Mouse (Mus musculus) left cerebral cortex, adult 2 months (tissue): ENCODE data around the gene Chn2. TPM values are rescaled to one million over a fixed set of nuclear protein-coding genes. Genes with fewer than 3 reads are reported as not detected.

Experiments
- DNase-seq, 2 experiments: peaks; one replicate each; pipeline ENCODE4 v3.0.0; 2021 to 2022; ENCODE audit warnings: low spot score in 2 of 2, mixed read lengths in 1 of 2; ENCODE audit errors: extremely low spot score in 1 of 2
- H3K27ac ChIP-seq: fragments of 200-600 bp; 2 replicates; pipeline ENCODE4 v1.8.1; 2022
- H3K4me3 ChIP-seq: fragments of 200-600 bp; 2 replicates; pipeline ENCODE4 v1.8.1; 2022
- CTCF ChIP-seq: fragments of 200-600 bp; IDR thresholded peaks from 2 replicates; pipeline ENCODE4 v1.8.1; 2022; ENCODE audit warnings: antibody characterized with exemption, mild to moderate bottlenecking, moderate library complexity
- intact Hi-C: fragments of 180-260 bp; cut with DNase I; formaldehyde crosslinking; loops from one replicate; pipeline ENCODE4 v1.15.1; 2025
- total RNA-seq, 2 experiments: library from RNA; stranded (reverse); gene quantifications; 2 replicates each; pipeline ENCODE4 v1.2.3; 2021

Gene Chn2
- total RNA-seq, 2 experiments from 2014 or later = 38.9 to 42.0 TPM

DNA sequence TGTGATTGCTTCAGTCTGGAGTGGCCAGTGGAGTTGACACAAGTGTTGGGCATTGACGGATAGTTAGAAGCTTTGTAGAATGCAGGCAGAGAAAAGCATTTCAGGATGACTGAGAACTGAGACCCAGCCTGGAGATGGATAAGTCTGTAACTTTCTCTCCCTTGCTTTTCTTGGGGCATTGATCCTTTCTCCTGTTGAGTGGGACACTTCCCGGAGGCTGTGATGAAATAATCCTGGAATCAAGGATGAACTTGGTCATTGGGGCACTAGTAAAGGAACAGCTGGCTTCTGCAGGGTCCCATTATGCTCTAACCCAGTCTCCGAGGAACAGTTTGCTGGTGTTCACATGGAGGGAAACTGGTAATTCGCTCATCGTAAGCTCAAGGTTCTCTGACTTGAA, 4.2 kb downstream of the Chn2 start:
- H3K27ac ChIP-seq = no peak overlapping the region
- no peak for TF ChIP-seq CTCF
- H3K4me3 ChIP-seq = no peak overlapping the region
- DNase-seq = no peak
- intact Hi-C loops = loop anchor here (5.0 kb wide), 1 partner anchor 74 kb away; no protein-coding TSS in a partner anchor

DNA sequence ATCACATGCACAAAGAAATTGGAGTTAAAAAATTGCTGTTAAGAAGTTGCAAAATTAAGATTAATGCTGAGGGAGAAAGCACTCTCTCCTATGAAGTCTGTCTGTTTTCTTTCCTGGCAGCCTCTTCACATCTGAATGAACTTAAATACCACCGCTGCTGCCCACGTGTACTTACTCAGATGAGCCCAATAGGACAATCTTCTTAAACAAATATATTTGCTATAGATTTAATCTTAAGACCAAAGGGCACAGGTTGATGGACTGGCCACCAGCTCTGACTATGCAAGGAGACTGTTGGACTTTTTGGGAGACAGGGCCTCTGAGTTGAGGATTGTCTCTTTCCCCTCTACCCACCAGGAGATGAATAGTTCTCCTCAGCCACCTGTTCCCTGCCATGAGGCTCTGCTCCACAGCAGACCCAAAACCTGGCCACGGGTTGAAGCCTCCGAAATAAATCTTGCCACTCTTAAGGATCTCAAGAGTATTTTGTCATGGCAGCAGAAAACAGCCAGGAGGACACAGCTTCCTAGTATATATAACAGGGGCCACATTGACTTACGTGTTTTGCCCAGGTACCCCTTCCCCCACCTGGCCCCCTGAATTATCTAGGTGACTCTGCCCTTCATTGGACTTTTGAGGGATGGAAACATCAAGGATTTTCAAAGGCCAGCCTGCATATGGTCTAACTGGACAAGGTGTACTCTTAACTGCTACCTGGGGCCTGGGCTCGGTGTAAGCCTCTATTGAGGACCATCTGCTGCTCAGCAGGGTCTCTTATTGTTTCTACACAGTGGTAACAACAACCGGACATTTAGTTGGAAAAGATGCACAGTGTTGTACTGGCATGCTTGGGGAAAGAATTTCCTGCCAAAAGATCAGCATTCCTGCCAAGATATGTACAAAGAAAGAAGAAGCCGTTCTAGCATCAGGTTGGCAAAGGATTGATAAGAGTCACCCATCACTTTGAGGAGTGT, 6.7 kb downstream of the Chn2 start:
- Histone ChIP-seq H3K27ac (no peak overlapping the region), H3K4me3 (no peak overlapping the region)
- TF ChIP-seq CTCF = no peak
- intact Hi-C loops = no loop called here
- no peak for DNase-seq

DNA sequence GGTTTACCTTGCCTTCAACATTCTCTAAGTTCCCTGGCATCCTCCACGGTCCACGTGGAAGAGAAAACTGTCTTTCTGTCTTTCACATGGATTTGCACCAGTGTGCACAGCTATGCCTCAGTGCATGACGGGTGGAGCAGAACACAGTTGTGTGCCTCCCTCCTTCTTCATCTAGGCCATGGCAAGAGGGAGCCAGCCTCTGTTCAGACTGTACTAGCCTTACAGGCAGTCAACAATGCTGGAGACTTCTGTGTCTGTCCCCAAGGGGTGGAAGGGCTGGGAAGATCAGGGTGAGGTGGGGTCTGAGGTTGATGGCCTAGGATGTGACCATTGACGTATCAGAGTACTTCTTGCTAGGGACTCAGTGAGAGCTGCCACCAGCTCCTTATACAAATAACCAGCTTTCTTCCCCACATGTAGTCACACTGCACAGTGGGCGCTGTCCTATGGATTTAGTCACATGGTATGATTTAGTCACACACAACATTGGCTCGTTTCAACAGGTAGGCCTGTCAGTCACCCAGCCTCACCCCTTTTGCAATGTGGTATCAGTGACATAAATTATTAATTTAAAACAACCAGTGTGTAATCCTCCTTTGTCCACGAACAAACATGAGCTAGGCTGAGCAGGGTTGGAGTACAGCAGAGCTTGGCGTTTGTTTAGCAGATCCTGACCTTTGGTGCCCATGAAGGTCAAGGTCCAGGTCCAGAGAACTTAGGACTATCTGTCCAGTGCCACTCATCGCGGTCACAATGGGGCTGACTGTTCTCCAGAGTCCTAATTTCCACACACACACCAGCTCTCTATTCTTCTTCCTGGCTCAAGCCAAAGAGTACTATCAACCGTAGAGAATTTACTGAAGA, 7.8 kb downstream of the Chn2 start:
- DNase-seq = no peak
- H3K27ac ChIP-seq = no peak overlapping the region
- no peak for TF ChIP-seq CTCF
- H3K4me3 ChIP-seq = no peak overlapping the region
- intact Hi-C loops = no loop called here

GRCm38 (mm10) chr6:54048768-54049167, 9.4 kb downstream of the Chn2 start:
- Histone ChIP-seq H3K4me3 (no peak overlapping the region), H3K27ac (no peak overlapping the region)
- intact Hi-C loops = no loop called here
- no peak for DNase-seq
- no peak for TF ChIP-seq CTCF

DNA sequence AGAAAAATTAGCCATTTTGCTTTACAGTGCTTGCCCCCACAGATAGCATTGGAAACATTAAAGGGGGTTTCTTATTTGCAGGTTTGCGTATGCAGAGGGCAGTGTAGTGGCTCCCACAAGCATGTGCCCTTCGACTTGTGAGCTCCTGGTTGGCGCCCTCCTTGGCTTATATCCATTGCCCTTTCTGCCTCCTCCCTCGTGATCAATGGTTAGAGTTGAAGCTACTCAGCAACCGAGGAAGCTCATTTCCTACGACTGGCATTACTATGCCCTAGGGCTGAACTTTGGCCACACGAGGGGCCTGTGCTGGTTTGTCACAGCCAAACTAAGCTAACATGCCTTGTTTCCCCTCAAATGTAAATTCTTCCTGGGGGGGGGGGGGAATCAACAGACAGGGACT, 11.8 kb downstream of the Chn2 start:
- no peak overlapping the region for H3K27ac ChIP-seq
- no peak for DNase-seq
- intact Hi-C loops = no loop called here
- no peak overlapping the region for H3K4me3 ChIP-seq
- no peak for TF ChIP-seq CTCF

GRCm38 (mm10) chr6:54052124-54052523, 12.8 kb downstream of the Chn2 start:
- no peak overlapping the region for H3K27ac ChIP-seq
- no peak for TF ChIP-seq CTCF
- no peak overlapping the region for H3K4me3 ChIP-seq
- intact Hi-C loops = no loop called here
- no peak for DNase-seq

DNA sequence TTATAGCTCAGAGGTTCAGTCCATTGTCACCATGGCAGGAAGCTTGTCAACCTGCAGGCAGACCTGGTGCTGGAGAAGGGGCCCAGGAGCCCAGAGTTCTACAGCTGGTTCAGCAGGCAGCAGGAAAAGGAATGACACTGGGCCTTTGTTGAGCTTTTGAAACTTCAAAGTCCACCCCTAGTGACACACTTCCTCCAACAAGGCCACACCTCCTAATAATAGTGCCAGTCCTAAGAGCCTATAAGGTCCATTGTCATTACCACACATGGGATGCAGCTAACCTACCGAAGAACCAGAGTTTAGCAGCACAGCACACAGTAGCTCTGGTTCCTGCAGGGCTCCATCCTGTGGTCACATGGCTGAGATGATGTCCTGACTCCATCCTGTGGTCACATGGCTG, 13.3 kb downstream of the Chn2 start:
- intact Hi-C loops = no loop called here
- no peak for TF ChIP-seq CTCF
- Histone ChIP-seq H3K4me3 (no peak overlapping the region), H3K27ac (no peak overlapping the region)
- no peak for DNase-seq

DNA sequence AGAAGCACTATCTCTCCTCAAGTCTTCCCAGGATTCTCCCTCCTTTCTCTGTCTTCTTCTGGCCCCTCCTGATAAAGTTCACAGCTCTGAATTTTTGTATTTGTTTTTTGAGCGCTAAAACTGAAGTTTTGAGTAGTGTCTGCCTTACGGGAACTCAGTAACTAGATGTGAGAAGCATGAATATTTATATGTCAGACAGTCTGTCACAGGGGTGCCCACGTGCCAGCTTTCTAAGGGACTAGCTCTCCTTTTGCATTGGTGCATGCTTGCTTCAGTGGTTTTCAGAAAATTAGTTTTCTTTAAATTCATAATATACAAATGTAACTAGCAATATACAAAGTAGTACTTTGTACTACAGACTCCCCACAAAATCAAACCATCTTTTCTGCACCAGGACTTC, 14.0 kb downstream of the Chn2 start:
- Histone ChIP-seq H3K4me3 (no peak overlapping the region), H3K27ac (no peak overlapping the region)
- no peak for TF ChIP-seq CTCF
- DNase-seq = no peak
- intact Hi-C loops = no loop called here

DNA sequence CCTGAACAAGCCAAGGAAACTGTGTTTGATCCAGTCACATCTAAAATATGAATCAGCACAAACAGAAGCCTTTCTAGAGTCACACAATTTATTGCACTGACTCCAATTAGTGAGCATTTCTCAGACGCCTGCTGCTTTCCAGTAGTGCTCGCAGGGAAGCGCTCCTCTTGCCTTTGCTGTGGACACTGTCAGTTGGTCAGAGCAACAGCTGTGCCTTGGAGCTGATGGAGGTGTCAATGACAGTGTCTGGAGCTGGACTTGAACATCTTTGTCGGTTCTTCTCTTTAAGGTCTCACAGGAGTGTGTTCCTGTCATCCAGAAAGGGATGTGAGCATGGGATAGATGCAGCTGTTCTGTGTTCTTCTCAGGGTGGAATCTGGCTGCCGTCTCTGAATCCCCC, 16.0 kb downstream of the Chn2 start:
- no peak for DNase-seq
- intact Hi-C loops = no loop called here
- Histone ChIP-seq H3K4me3 (no peak overlapping the region), H3K27ac (no peak overlapping the region)
- TF ChIP-seq CTCF = no peak

GRCm38 (mm10) chr6:54056548-54057532, 17.5 kb downstream of the Chn2 start:
- no peak for DNase-seq
- intact Hi-C loops = no loop called here
- Histone ChIP-seq H3K27ac (no peak overlapping the region), H3K4me3 (no peak overlapping the region)
- TF ChIP-seq CTCF = no peak

- no peak; the same call in 1 of the 2 replicates for TF ChIP-seq CTCF
- intact Hi-C loops = no loop called here
- no peak for DNase-seq
- no peak overlapping the region for H3K4me3 ChIP-seq
- no peak overlapping the region for H3K27ac ChIP-seq
These were observed 18.3 kb downstream of the Chn2 start for GRCm38 (mm10) chr6:54057661-54058060.
